Mouse (Mus musculus) neutrophil, adult 5-6 weeks (primary cell): Measurements from ENCODE around the gene Taf5l. TPM values are rescaled to one million over a fixed set of nuclear protein-coding genes. Genes with fewer than 3 reads are reported as not detected.
"Not testable (repeated sequence)": the region's sequence is repeated elsewhere in the genome, so short reads cannot be mapped to it uniquely, and the experiment has no call there.

Source experiments
- ATAC-seq: fragments of 151-379, 151-347 bp; 2 replicates; pipeline ENCODE4 v1.8.0; 2017; ENCODE audit warnings: mild to moderate bottlenecking, moderate TSS enrichment; ENCODE audit not compliant: insufficient number of reproducible peaks, poor library complexity, low FRiP score, severe bottlenecking; ENCODE audit errors: extremely low read depth
- total RNA-seq: library from RNA; stranded (forward); fragments of 200-1000 nt; gene quantifications from 2 replicates; pipeline ENCODE4 v1.2.3, GENCODE M21; 2017

Taf5l gene
- total RNA-seq, 1 experiment from 2014 or later = 17.8 TPM

DNA sequence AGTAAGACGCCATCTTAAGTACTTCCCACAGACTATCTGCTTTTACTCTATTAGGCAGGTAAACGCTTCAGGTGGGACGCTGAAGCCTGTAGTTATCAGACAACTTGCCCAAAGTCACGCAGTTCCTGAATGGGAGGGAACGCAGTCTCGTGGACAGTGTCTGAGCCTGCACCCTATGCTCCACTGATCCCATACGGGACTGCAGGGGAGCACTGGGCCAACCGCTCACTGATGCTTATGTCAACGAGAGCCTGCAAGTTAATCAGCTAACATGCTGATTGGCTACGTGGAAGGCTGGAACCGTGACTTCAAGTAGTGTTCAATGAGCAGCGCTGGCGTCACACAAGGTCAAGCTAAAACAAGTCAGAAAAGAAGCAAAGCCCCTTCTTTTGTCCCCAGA lies 1.4 kb downstream of the Taf5l start:
- ATAC-seq = no peak

GRCm38 (mm10) chr8:124014751-124015150 lies 6.4 kb downstream of the Taf5l start:
- no peak for ATAC-seq

- not testable (repeated sequence) for ATAC-seq
Measured at GRCm38 (mm10) chr8:124014299-124014698, 6.9 kb downstream of the Taf5l start.

DNA sequence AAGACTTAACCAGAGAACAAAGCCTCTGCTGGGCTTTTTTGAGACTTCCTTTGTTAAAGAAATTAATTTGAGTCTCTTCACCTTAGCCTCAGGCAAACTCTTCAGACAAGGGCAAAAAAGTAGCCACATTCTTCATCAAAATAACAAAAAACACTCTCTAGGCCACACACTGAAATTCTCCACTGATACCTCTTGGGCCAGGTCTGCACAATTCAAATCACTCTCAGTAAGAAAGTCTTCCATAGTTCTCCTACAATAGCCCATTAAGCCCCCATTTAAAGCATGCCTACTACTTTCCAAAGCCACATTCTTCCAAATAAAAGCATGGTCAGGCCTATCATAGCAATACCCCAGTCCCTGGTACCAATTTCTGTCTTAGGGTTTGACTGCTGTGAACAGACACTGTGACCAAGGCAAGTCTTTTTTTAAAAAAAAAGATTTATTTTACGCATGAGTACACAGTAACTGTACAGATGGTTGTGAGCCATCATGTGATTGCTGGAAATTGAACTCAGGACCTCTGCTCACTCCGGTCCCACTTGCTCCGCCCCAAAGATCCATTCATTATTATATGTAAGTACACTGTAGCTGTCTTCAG lies 9.1 kb downstream of the Taf5l start:
- no peak for ATAC-seq

GRCm38 (mm10) chr8:124011580-124011979 lies 9.6 kb downstream of the Taf5l start:
- ATAC-seq = no peak

- ATAC-seq = no peak
Measured at GRCm38 (mm10) chr8:124007829-124008228, 13.4 kb downstream of the Taf5l start.

GRCm38 (mm10) chr8:124002546-124003108 lies 18.6 kb downstream of the Taf5l start:
- no peak for ATAC-seq

- ATAC-seq = no peak
Measured at GRCm38 (mm10) chr8:123999568-123999967, 21.6 kb downstream of the Taf5l start.

DNA sequence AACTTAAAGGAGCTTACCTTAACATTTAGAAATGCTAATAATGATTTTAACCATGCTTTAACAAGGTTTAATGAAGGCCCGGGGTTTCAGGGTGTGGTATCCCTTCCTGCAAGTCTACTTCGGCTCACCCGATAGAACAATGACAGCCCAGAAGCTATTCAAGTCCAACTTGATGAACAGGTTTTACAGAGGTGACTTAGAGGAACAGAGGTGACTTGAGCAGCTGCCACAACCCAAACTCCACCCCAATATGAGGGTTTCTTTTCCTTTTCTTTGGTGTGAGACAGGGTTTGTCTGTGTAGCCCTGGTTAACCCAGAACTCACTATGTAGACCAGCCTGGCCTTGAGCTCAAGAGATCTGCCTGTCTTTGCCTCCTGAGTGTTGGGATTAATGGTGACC lies 27.2 kb downstream of the Taf5l start:
- no peak for ATAC-seq

DNA sequence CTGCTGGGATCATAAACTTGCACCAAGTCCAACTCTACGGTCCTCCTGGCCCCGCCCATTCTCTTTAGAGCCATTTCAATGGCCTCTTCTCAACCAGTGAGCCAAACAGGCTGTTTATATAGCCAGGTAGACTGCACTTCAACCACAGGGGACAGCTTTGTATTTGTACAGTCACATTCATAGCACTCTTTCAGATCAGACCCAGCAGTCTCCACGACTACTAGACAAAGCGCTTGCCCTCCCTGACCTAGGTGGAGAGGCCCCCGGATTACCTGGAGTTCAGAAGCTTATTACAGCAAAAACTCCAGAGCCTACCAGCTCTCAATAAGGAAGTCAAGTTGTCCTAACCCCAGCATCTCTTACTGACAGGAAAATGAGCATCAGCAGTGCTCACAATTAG lies 27.6 kb downstream of the Taf5l start:
- no peak for ATAC-seq

GRCm38 (mm10) chr8:123992587-123992986 lies 28.6 kb downstream of the Taf5l start:
- no peak for ATAC-seq

DNA sequence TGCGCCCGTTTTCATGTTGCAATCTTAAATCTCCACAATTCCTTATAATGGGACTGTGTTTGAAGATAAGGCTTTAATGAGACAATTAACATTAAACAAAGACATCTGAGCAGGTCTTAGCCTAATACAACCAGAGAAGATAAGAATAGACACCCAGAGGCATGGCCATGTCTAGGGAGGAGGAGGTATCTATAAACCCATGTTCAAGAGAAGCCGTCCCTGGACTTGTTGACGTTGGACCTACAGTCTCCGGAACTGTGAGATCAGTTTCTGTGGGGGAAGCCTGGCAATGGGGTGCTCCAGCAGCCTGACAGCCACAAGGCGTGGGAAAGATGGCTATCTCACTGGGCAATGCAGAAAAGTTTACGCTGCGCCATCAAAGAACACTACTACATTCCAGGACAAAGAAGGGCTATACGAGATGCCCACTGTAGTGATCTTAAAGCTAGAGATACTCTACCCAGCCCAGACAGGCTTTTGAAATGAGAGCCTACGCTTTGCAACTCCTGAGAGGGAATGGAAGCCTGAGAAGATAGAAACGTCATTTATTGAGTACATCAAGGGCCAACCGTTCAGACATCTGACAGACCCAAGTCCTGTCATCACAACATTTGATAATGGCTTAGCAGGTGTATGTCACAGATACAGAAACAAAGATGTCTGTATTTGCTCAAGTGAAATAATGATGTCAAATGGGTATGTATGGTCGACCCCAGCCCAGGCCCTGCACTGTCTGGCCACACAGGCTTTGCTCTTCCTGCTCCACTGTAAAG lies 30.7 kb downstream of the Taf5l start:
- ATAC-seq = no peak

GRCm38 (mm10) chr8:123989128-123989527 lies 32.1 kb downstream of the Taf5l start:
- no peak for ATAC-seq

GRCm38 (mm10) chr8:123988605-123989038 lies 32.6 kb downstream of the Taf5l start:
- ATAC-seq = no peak

DNA sequence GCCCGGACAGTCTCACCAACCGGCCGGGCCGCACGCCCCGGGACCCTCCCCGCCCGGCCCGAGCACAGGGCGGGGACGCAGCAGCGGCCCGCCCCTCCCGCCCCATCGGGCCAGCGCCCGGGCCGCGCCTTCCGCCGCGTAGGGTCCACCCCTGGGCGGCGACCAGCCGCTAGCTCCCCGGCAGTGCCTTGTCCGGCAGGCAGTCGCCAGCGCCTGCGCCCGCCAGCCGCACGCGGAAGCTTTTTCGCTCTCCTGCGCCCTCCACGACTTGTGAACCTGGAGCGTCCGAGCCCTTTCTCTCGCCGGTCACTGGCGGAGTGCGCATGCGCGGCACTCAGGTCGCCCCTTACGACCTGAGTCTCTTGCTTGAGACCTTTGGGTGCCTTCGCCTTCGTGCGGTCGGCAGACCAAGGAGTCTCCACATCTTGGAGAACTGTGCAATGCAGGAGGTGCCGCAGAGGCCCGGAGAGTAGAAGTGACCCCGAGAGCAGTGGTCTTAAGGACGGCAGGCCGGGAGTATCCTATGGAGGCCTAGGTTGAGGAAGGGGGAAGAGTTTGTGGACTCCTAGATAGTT lies 38.3 kb downstream of the Taf5l start, which contains the start of gene Abcb10:
Gene Abcb10 (minus strand): TSS at position 297 of the 575 bp plus-strand sequence.
- ATAC-seq = peak; percentile 67

- no peak for ATAC-seq
Measured at GRCm38 (mm10) chr8:123982291-123982793, 38.9 kb downstream of the Taf5l start.

GRCm38 (mm10) chr8:123981674-123982073 lies 39.5 kb downstream of the Taf5l start:
- ATAC-seq = no peak

- no peak for ATAC-seq
Measured at GRCm38 (mm10) chr8:123980239-123980638, 41.0 kb downstream of the Taf5l start.

- no peak for ATAC-seq
Measured at GRCm38 (mm10) chr8:123978926-123979325, 42.3 kb downstream of the Taf5l start.
